Mouse (Mus musculus) heart, embryonic 15.5 days (tissue): ENCODE measurements around the gene Zrsr1. TPM values are rescaled to one million over a fixed set of nuclear protein-coding genes. Genes with fewer than 3 reads are reported as not detected.

Experiments
- ATAC-seq: fragments of 200-750 bp; cut with Nextera tagmentation; replicated peaks from 2 replicates; pipeline ENCODE4 v1.8.0; 2017; ENCODE audit warnings: low read depth, moderate TSS enrichment; ENCODE audit not compliant: insufficient number of reproducible peaks, insufficient read depth, low FRiP score
- H3K27ac ChIP-seq: fragments of 300-500 bp; sonication (generic); 2 replicates; pipeline ENCODE4 v1.5.1; 2015; ENCODE audit warnings: mild to moderate bottlenecking, inconsistent platforms
- H3K27me3 ChIP-seq: fragments of 300-500 bp; sonication (generic); 2 replicates; pipeline ENCODE4 v1.6.1; 2015; ENCODE audit warnings: inconsistent platforms
- H3K36me3 ChIP-seq: fragments of 300-500 bp; sonication (generic); 2 replicates; pipeline ENCODE4 v1.6.1; 2015; ENCODE audit warnings: mild to moderate bottlenecking, inconsistent platforms
- H3K4me1 ChIP-seq: fragments of 300-500 bp; sonication (generic); replicated peaks from 2 replicates; pipeline ENCODE4 v1.6.1; 2015; ENCODE audit warnings: inconsistent platforms
- H3K4me2 ChIP-seq: fragments of 300-500 bp; sonication (generic); 2 replicates; pipeline ENCODE4 v1.6.1; 2015; ENCODE audit warnings: inconsistent platforms, mild to moderate bottlenecking, moderate library complexity
- H3K4me3 ChIP-seq: fragments of 300-500 bp; sonication (generic); 2 replicates; pipeline ENCODE4 v1.5.1; 2015; ENCODE audit warnings: mild to moderate bottlenecking, inconsistent platforms
- H3K9ac ChIP-seq: fragments of 300-500 bp; sonication (generic); 2 replicates; pipeline ENCODE4 v1.6.1; 2015; ENCODE audit warnings: mild to moderate bottlenecking, inconsistent platforms
- H3K9me3 ChIP-seq: fragments of 300-500 bp; sonication (generic); replicated peaks from 2 replicates; pipeline ENCODE4 v1.6.1; 2016; ENCODE audit warnings: inconsistent platforms
- WGBS: fragments of 180-500 bp; shearing (Covaris S2); methylation state at CpG from one replicate; pipeline ENCODE4 v1.1.7; 2015; ENCODE audit warnings: mixed read lengths; 5-methylcytosine and 5-hydroxymethylcytosine counted together
- polyA plus RNA-seq: library from polyadenylated mRNA; unstranded; fragments of >200 nt; fragmentation: Nextera tagmentation; extraction: Ambion mirVana; gene quantifications from 2 replicates; pipeline ENCODE4 v1.2.1, GENCODE M21; 2015

Gene Zrsr1
- polyA plus RNA-seq, 1 experiment from 2014 or later = 2.7 TPM

DNA sequence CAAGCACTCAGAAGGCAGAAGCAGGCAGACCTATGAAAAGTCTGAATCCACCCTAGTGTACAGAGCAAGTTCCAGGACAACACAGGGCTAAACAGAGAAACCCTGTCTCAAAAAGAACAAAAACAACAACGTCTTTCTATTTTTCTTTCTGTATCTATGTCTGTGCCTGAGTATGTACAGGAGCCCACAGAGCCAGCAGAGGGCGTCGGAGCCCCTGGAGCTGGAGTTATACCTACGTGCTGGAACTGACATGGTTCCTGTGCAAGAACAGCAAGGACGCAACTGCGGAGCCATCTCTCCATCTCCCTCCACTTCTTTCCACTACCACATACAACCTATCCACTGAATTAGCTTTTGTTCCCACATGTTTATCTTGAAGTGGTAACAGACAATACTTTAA is 21.7 kb upstream of the Zrsr1 start:
- Histone ChIP-seq H3K4me2 (no peak overlapping the region), H3K4me1 (no peaks in the 10 kb centered on the region), H3K36me3 (no peaks in the 10 kb centered on the region), H3K4me3 (no peak overlapping the region), H3K27ac (no peak overlapping the region), H3K27me3 (no peaks in the 10 kb centered on the region), H3K9ac (no peak overlapping the region), H3K9me3 (no peaks in the 10 kb centered on the region)
- no peak for ATAC-seq
- WGBS = 85% methylated on average over 6 of the region's 6 CpGs

DNA sequence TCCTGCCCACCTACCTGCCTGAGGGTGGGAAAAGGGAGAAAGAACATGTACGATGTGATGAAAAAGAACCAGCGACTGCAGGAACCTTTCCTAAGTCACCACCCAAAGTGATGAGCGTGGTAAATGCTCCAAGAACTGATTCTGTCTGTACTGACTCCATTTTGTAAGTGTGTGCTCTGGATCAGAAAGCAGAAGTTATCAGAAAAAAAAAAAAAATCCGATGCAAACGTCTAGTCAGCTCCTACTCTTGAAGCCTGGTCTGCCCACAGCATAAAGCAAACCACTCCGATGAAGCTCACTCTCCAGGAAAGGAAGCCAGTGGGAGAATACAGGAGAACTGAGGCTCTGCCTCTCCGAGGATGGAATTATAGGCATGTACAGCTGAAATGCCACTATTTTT is 19.1 kb upstream of the Zrsr1 start:
- Histone ChIP-seq H3K27me3 (no peaks in the 10 kb centered on the region), H3K36me3 (peaks cover 3% of the 10 kb centered on the region; the same call in 1 of the 2 replicates), H3K27ac (no peak overlapping the region), H3K4me2 (no peak overlapping the region), H3K4me1 (no peaks in the 10 kb centered on the region), H3K9ac (no peak overlapping the region), H3K4me3 (no peak overlapping the region), H3K9me3 (no peaks in the 10 kb centered on the region)
- WGBS = 86% methylated on average over 7 of the region's 7 CpGs
- ATAC-seq = no peak

DNA sequence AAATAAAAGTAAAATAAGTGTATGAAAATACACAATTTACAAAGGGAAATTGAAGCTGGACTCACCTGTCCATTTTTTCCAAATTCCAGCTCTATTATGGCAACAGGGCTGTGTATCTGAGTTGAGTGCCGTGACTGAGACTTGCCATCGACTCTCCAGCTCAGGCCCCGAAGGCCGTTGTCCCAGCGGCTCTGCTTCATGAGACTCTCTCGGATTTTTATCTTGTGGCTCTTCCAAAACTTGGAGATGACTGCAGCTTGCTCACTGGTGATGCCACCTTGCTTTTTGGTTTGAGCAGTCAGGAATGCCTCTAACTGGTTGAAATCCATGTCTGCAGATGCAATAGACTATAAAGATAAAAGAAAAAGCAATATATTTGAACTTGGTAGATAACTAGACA is 15.5 kb upstream of the Zrsr1 start:
- Histone ChIP-seq H3K4me3 (no peak overlapping the region), H3K4me1 (no peaks in the 10 kb centered on the region), H3K4me2 (no peak overlapping the region), H3K27me3 (no peaks in the 10 kb centered on the region), H3K9me3 (no peaks in the 10 kb centered on the region), H3K9ac (no peak overlapping the region), H3K36me3 (peaks cover 3% of the 10 kb centered on the region; the same call in 1 of the 2 replicates), H3K27ac (no peak overlapping the region)
- 94% methylated on average over 6 of the region's 6 CpGs for WGBS
- ATAC-seq = no peak

DNA sequence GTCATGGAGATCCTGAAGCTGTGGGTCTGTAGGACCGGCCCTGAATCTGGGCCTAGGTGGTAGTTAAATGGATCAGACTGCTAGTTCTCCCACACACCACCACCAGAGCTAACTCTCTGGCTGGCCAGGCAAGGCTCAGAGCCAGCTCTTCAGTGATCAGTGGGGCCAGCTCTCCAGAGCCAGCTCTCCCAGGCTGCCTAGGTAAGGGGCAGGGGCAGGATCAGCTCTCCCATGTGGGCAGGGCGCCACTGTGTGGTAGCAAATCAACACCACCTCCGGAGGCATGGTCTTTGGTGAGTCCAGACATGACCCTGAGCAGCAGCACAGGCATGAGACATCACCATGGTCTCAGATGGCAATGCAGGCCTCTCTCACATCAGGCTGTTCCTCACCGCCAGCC is 15.0 kb upstream of the Zrsr1 start:
- H3K9ac ChIP-seq = no peak overlapping the region
- ATAC-seq = peak; percentile 67; the same call in 1 of the 2 replicates
- H3K36me3 ChIP-seq = peaks cover 3% of the 10 kb centered on the region; the same call in 1 of the 2 replicates
- H3K4me1 ChIP-seq = no peaks in the 10 kb centered on the region
- 71% methylated on average over 4 of the region's 4 CpGs for WGBS
- H3K27ac ChIP-seq = no peak overlapping the region
- no peak overlapping the region for H3K4me2 ChIP-seq
- H3K4me3 ChIP-seq = no peak overlapping the region
- no peaks in the 10 kb centered on the region for H3K9me3 ChIP-seq
- no peaks in the 10 kb centered on the region for H3K27me3 ChIP-seq

DNA sequence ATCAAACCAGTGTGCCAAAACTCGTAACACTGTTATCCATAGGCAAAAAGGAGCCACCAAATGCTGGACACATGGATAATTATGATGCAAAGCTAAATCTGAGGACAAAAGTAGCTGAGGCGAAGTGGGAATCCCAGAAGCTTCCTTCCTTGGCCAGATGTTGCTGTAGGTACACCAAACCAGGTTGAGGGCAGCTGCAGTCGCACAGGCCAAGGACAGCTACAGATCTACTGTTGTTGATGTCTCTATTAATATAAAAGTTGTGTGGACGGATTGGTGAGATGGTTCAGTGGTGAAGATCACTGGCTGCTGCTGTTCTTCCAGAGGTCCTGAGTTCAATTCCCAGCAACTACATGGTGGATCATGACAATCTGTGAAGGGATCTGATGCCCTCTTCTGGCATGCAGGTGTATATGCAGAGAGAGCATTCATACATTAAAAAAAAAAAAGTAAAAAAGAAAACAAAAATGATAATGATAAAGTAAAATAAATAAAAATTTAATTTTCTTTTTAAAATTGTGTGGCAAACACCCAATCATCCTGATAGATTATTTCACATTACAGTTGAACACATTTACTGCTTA is 13.9 kb upstream of the Zrsr1 start:
- no peaks in the 10 kb centered on the region for H3K4me1 ChIP-seq
- H3K27me3 ChIP-seq = no peaks in the 10 kb centered on the region
- no peak overlapping the region for H3K4me3 ChIP-seq
- no peak overlapping the region for H3K4me2 ChIP-seq
- WGBS = 89% methylated on average over 4 of the region's 4 CpGs
- H3K36me3 ChIP-seq = peaks cover 3% of the 10 kb centered on the region; the same call in 1 of the 2 replicates
- no peak overlapping the region for H3K9ac ChIP-seq
- no peaks in the 10 kb centered on the region for H3K9me3 ChIP-seq
- H3K27ac ChIP-seq = no peak overlapping the region
- no peak for ATAC-seq

DNA sequence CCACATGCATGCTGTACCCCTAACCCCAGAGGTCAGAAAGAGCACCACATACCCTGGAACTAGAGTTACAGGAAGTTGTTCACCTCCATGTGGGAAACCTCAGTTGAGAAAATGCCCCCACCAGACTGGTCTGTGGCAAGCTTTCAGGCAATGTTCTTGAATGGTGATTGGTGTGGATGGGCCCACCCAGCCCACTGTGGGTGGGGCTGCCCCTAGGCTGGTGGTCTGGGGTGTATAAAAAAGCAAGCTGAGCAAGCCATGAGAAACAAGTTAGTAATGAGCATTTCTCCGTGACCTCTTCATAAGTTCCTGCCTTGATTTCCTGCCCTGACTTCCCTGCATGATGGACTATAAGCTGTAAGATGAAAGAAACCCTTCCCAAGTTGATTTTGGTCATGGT is 9.7 kb upstream of the Zrsr1 start:
- Histone ChIP-seq H3K4me2 (no peak overlapping the region), H3K27me3 (no peaks in the 10 kb centered on the region), H3K9me3 (peaks cover 6% of the 10 kb centered on the region; the same call in 1 of the 2 replicates), H3K9ac (no peak overlapping the region), H3K4me1 (0 out of 2 replicates have a peak, but pooled peaks cover 2% of the 10 kb centered on the region), H3K36me3 (0 out of 2 replicates have a peak, but pooled peaks cover 6% of the 10 kb centered on the region), H3K4me3 (no peak overlapping the region), H3K27ac (no peak overlapping the region)
- no peak for ATAC-seq
- 86% methylated on average over 1 of the region's 1 CpGs for WGBS

DNA sequence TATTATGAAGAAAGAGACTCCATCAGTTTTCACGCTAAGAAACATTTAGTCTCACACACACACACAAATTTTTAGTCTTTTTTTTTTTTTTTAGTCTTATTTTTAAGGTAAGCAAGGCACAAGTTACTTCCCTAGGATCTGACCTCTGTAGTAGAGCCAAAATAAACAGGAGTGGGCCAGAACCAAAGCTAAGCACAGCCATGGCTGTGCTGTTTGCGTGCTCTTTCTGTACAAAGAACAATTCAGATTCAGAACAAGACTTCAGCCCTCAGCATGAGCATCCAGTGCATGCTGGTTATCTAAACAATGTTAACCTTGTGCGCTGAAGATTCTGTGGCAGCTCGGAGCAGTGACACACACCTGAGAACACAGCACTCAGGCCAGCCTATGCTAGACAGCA is 7.4 kb upstream of the Zrsr1 start:
- Histone ChIP-seq H3K9ac (no peak overlapping the region), H3K9me3 (peaks cover 10% of the 10 kb centered on the region; the same call in 1 of the 2 replicates), H3K4me3 (no peak overlapping the region), H3K36me3 (peaks cover 15% of the 10 kb centered on the region; the same call in 1 of the 2 replicates), H3K4me1 (0 out of 2 replicates have a peak, but pooled peaks cover 2% of the 10 kb centered on the region), H3K27me3 (no peaks in the 10 kb centered on the region), H3K4me2 (no peak overlapping the region), H3K27ac (no peak overlapping the region)
- 66% methylated on average over 4 of the region's 4 CpGs for WGBS
- ATAC-seq = no peak

DNA sequence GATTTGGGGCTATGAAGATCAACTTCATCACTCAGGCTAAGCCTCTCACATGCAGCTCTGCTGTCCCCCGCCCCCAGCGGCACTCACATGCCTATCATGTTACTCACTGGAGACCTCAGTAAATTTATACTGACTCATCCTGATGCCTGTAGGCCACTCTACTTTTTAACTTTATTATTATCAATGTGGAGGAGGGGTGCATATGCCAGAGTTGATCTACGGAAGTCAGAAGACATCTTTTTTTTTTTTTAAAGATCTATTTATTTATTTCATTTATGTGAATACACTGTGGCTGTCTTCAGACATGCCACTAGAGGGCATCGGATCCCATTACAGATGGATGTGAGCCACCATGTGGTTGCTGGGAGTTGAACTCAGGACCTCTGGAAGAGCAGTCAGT is 6.3 kb upstream of the Zrsr1 start:
- no peak overlapping the region for H3K4me2 ChIP-seq
- H3K27ac ChIP-seq = no peak overlapping the region
- H3K9me3 ChIP-seq = peaks cover 10% of the 10 kb centered on the region; the same call in 1 of the 2 replicates
- no peak for ATAC-seq
- H3K9ac ChIP-seq = no peak overlapping the region
- no peaks in the 10 kb centered on the region for H3K27me3 ChIP-seq
- H3K4me1 ChIP-seq = 0 out of 2 replicates have a peak, but pooled peaks cover 2% of the 10 kb centered on the region
- 75% methylated on average over 4 of the region's 4 CpGs for WGBS
- H3K4me3 ChIP-seq = no peak overlapping the region
- H3K36me3 ChIP-seq = peaks cover 15% of the 10 kb centered on the region; the same call in 1 of the 2 replicates

DNA sequence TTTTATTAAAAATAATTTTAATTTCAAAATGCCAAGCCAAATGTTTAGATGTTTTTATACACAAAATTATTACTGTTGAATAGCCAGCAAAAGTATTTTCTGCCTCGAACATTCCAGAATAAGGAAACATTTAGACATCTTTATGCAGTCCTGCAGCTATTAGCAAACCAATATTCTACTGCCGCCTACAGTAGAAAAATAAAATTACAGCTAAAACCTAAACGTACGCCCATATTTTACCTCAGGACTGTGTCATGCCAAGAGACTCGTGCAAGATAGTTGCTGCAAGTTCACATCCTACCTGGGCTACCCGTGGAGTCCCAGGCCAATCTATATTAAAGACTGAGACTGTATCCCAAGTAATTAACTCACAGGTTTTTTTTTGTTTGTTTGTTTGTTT is 2.3 kb upstream of the Zrsr1 start:
- peaks cover 5% of the 10 kb centered on the region; the same call in 1 of the 2 replicates for H3K4me1 ChIP-seq
- WGBS = 52% methylated on average over 6 of the region's 6 CpGs
- H3K36me3 ChIP-seq = peaks cover 19% of the 10 kb centered on the region; the same call in 1 of the 2 replicates
- no peak for ATAC-seq
- no peak overlapping the region for H3K9ac ChIP-seq
- no peak overlapping the region for H3K4me2 ChIP-seq
- H3K27me3 ChIP-seq = no peaks in the 10 kb centered on the region
- H3K27ac ChIP-seq = no peak overlapping the region
- no peak overlapping the region for H3K4me3 ChIP-seq
- H3K9me3 ChIP-seq = peaks cover 10% of the 10 kb centered on the region; the same call in 1 of the 2 replicates

DNA sequence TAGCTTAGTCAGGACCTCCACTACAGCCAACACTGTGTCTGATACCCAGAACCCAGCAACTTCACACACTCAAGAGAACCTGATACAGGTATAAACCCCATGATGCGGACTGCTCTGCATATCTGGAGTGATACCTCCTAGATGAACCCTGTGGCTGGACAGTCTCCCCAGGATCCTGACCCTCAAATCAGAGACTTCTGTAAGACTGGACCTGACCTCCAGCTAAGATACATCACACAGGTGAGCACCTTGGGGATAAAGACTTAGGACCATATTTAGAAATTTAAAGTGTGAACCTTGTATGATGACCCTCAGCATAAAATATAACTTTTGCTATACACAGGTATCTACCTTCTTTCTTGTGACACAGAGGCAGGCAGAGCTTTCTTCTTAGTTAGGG is 1.3 kb upstream of the Zrsr1 start:
- ATAC-seq = no peak
- no peak overlapping the region for H3K4me3 ChIP-seq
- peaks cover 19% of the 10 kb centered on the region; the same call in 1 of the 2 replicates for H3K36me3 ChIP-seq
- peaks cover 10% of the 10 kb centered on the region; the same call in 1 of the 2 replicates for H3K9me3 ChIP-seq
- 89% methylated on average over 1 of the region's 1 CpGs for WGBS
- no peaks in the 10 kb centered on the region for H3K27me3 ChIP-seq
- peaks cover 8% of the 10 kb centered on the region for H3K4me1 ChIP-seq
- no peak overlapping the region for H3K27ac ChIP-seq
- no peak overlapping the region for H3K4me2 ChIP-seq
- H3K9ac ChIP-seq = no peak overlapping the region

DNA sequence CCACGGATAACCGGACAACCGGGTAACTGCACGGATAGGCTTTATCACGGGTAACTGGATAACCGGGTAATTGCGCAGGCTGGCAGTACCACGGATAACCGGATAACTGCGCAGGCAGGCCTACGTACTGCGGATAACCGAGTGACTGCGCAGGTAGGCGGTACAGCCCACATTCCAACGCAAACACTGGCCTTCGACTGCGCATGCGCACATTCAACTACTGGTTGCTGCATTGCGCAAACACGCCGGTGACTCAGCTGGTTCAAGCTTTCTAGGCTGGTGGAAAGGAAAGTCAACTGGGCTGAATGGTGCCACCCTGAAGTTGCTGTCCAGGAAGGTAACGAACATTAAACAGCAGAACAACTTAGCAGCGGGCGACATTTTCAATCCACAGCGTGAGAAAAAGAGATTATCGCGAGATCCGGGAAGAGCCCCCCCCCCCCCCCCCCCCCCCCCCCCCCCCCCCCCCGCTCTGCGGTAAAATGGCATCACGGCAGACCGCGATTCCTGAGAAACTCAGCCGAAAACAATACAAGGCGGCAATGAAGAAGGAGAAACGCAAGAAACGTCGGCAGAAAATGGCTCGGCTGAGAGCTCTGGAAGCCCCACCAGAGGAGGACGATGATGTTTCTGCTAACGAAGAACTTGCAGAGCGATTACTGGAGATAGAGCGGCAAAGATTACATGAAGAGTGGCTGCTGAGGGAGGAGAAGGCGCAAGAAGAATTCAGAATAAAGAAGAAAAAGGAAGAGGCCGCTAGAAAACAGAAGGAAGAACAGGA is 1.1 kb downstream of the Zrsr1 start:
- Histone ChIP-seq H3K27me3 (no peaks in the 10 kb centered on the region), H3K27ac (peak overlapping the region; percentile 79), H3K9me3 (no peaks in the 10 kb centered on the region), H3K4me1 (peaks cover 13% of the 10 kb centered on the region), H3K4me2 (peak overlapping the region; percentile 78), H3K9ac (peak overlapping the region; percentile 53), H3K36me3 (peaks cover 16% of the 10 kb centered on the region; the same call in 1 of the 2 replicates), H3K4me3 (peak overlapping the region; percentile 58)
- 46% methylated on average over 44 of the region's 46 CpGs for WGBS
- peak; percentile 51 for ATAC-seq
